Mouse (Mus musculus) myocyte (in vitro differentiated cells): ENCODE data around the gene Pde4d.

Experiments used
- E2F4 ChIP-seq: IDR thresholded peaks from one replicate; pipeline ENCODE4 v1.6.1; 2011; ENCODE audit warnings: mild to moderate bottlenecking, control low read depth, moderate library complexity; ENCODE audit not compliant: insufficient read depth
- MAX ChIP-seq: IDR thresholded peaks from one replicate; pipeline ENCODE4 v1.6.1; 2011; ENCODE audit warnings: low read depth, mild to moderate bottlenecking, control low read depth
- MYOD1 ChIP-seq, 3 experiments: IDR thresholded peaks; one replicate each; pipeline ENCODE4 v1.6.1; 2011; ENCODE audit warnings: control low read depth in 2 of 3, low read depth in 2 of 3, mild to moderate bottlenecking in 2 of 3, moderate library complexity in 1 of 3; ENCODE audit not compliant: insufficient read length in 2 of 3, control insufficient read depth in 1 of 3
- MYOG ChIP-seq, 3 experiments: IDR thresholded peaks; one replicate each; pipeline ENCODE4 v1.6.1; 2011; ENCODE audit warnings: control low read depth in 2 of 3, low read depth in 2 of 3, mild to moderate bottlenecking in 2 of 3; ENCODE audit not compliant: insufficient read length in 2 of 3, control insufficient read depth in 1 of 3, insufficient read depth in 1 of 3
- POLR2A ChIP-seq: IDR thresholded peaks from one replicate; pipeline ENCODE4 v1.6.1; 2011; ENCODE audit warnings: low read depth, mild to moderate bottlenecking, control low read depth, moderate library complexity; ENCODE audit not compliant: insufficient read length
- POLR2AphosphoS2 ChIP-seq: IDR thresholded peaks from one replicate; pipeline ENCODE4 v1.6.1; 2011; ENCODE audit warnings: low read depth, control low read depth; ENCODE audit not compliant: insufficient read length
- REST ChIP-seq: IDR thresholded peaks from one replicate; pipeline ENCODE4 v1.6.1; 2011; ENCODE audit warnings: mild to moderate bottlenecking, control low read depth, moderate library complexity; ENCODE audit not compliant: insufficient read depth, insufficient read length
- TCF12 ChIP-seq: IDR thresholded peaks from one replicate; pipeline ENCODE4 v1.6.1; 2011; ENCODE audit warnings: mild to moderate bottlenecking, control low read depth; ENCODE audit not compliant: poor library complexity, insufficient read depth, severe bottlenecking
- USF1 ChIP-seq: IDR thresholded peaks from one replicate; pipeline ENCODE4 v1.6.1; 2011; ENCODE audit warnings: low read depth, mild to moderate bottlenecking, control low read depth, moderate library complexity

GRCm38 (mm10) chr13:109249315-109249714 lies 799.6 kb downstream of the Pde4d start:
- TF ChIP-seq MAX (no peak), POLR2A (no peak), TCF12 (no peak), MYOG (IDR thresholded peaks at IDR 0.05; ENCODE audit: control insufficient read depth in 1 of 3, insufficient read depth in 1 of 3, insufficient read length in 2 of 3, low read depth in 2 of 3) (no peak), E2F4 (no peak), POLR2AphosphoS2 (no peak), USF1 (no peak), REST (no peak), MYOD1 (IDR thresholded peaks at IDR 0.05; ENCODE audit: control insufficient read depth in 1 of 3, insufficient read length in 2 of 3, low read depth in 2 of 3) (no peak)
